Mouse (Mus musculus): ENCODE results near the gene Hist1h2ak.
A peak's percentile ranks its signal among the peaks of the same experiment; 100 is the strongest.

- TF ChIP-seq CTCF (conservative IDR thresholded peaks at IDR 0.05 in 1 of 2, IDR thresholded peaks at IDR 0.05 in 1 of 2; ENCODE audit: low read depth in 2 of 2, low read length in 2 of 2) (no peak), ZNF384 (IDR thresholded peaks at IDR 0.05; ENCODE audit: low read depth, low read length) (peak; percentile 40; the same call in 1 of the 2 replicates), RCOR1 (conservative IDR thresholded peaks at IDR 0.05; ENCODE audit: low read depth, low read length) (no peak), TCF12 (IDR thresholded peaks at IDR 0.05; ENCODE audit: low read depth, low read length) (no peak), USF2 (conservative IDR thresholded peaks at IDR 0.05; ENCODE audit: low read depth, low read length) (no peak), UBTF (IDR thresholded peaks at IDR 0.05; ENCODE audit: low read depth, low read length) (no peak), ELF1 (IDR thresholded peaks at IDR 0.05; ENCODE audit: low read depth, low read length) (no peak), HCFC1 (IDR thresholded peaks at IDR 0.05; ENCODE audit: low read depth, low read length) (no peak)
Observed at GRCm38 (mm10) chr13:21783734-21784161, 30.1 kb upstream of the Hist1h2ak start.

Data from CH12.LX (cell line).